Mouse (Mus musculus): Measurements from ENCODE around the gene 9930111J21Rik2. TPM values are rescaled to one million over a fixed set of nuclear protein-coding genes. Genes with fewer than 3 reads are reported as not detected.
"Not testable (repeated sequence)": the region's sequence is repeated elsewhere in the genome, so short reads cannot be mapped to it uniquely, and the experiment has no call there.

9930111J21Rik2 gene
- polyA plus RNA-seq, 1 experiment from 2014 or later: 0.23 TPM

- not testable (repeated sequence) for H3K27ac ChIP-seq (ENCODE audit: low read length); H3K36me3 ChIP-seq (ENCODE audit: control insufficient read depth, insufficient read depth, low read length); H3K9ac ChIP-seq (ENCODE audit: low read depth, low read length); H3K4me3 ChIP-seq (ENCODE audit: low read depth, low read length); H3K4me2 ChIP-seq (ENCODE audit: low read length); H3K4me1 ChIP-seq (ENCODE audit: control insufficient read depth, insufficient read depth, low read length); H3K27me3 ChIP-seq (ENCODE audit: control insufficient read depth, insufficient read depth, low read depth, low read length); ATAC-seq; H3K9me3 ChIP-seq (replicated peaks; ENCODE audit: control insufficient read depth, low read length, poor library complexity, severe bottlenecking)
- 75% methylated on average over 2 of the region's 3 CpGs for WGBS
Measured at GRCm38 (mm10) chr11:49060061-49060460, 9.0 kb upstream of the 9930111J21Rik2 start.

GRCm38 (mm10) chr11:49051894-49052293 is 852 bp upstream of the 9930111J21Rik2 start:
- not testable (repeated sequence) for H3K27ac ChIP-seq (ENCODE audit: low read length); ATAC-seq; H3K27me3 ChIP-seq (ENCODE audit: control insufficient read depth, insufficient read depth, low read depth, low read length); H3K4me3 ChIP-seq (ENCODE audit: low read depth, low read length); H3K9me3 ChIP-seq (replicated peaks; ENCODE audit: control insufficient read depth, low read length, poor library complexity, severe bottlenecking); H3K36me3 ChIP-seq (ENCODE audit: control insufficient read depth, insufficient read depth, low read length); H3K9ac ChIP-seq (ENCODE audit: low read depth, low read length); H3K4me2 ChIP-seq (ENCODE audit: low read length); H3K4me1 ChIP-seq (ENCODE audit: control insufficient read depth, insufficient read depth, low read length)
- WGBS: no CpG with 5 or more reads among the region's 5 CpGs

GRCm38 (mm10) chr11:49050064-49050463 is 978 bp downstream of the 9930111J21Rik2 start:
- H3K27me3 ChIP-seq (ENCODE audit: control insufficient read depth, insufficient read depth, low read depth, low read length); H3K36me3 ChIP-seq (ENCODE audit: control insufficient read depth, insufficient read depth, low read length); H3K27ac ChIP-seq (ENCODE audit: low read length); H3K9ac ChIP-seq (ENCODE audit: low read depth, low read length); H3K4me2 ChIP-seq (ENCODE audit: low read length); H3K4me1 ChIP-seq (ENCODE audit: control insufficient read depth, insufficient read depth, low read length); H3K4me3 ChIP-seq (ENCODE audit: low read depth, low read length); H3K9me3 ChIP-seq (replicated peaks; ENCODE audit: control insufficient read depth, low read length, poor library complexity, severe bottlenecking); ATAC-seq: not testable (repeated sequence)

DNA sequence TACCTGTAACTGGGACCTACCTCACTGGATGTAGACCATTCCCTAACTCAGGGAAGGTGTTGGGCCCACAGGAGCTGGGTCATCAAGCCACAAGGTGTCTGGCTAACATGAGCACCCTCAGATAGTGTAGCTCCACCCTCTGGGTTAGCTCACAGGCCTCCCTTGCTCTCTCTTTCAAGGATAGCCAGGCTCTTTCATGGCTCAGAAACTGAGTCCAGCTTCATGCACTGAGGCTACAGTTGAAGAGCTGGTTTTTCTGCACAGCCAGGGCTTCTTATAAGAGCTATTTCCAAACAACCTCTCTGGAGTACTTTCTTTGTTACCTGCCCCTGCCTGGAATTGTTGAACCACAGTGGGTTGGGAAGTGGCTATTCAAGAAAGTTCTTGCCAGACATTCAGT is 39.0 kb downstream of the 9930111J21Rik2 start:
- not testable (repeated sequence) for H3K9ac ChIP-seq (ENCODE audit: low read depth, low read length); H3K36me3 ChIP-seq (ENCODE audit: control insufficient read depth, insufficient read depth, low read length); H3K27me3 ChIP-seq (ENCODE audit: control insufficient read depth, insufficient read depth, low read depth, low read length); H3K4me3 ChIP-seq (ENCODE audit: low read depth, low read length); H3K4me2 ChIP-seq (ENCODE audit: low read length); H3K27ac ChIP-seq (ENCODE audit: low read length); H3K9me3 ChIP-seq (replicated peaks; ENCODE audit: control insufficient read depth, low read length, poor library complexity, severe bottlenecking); ATAC-seq; H3K4me1 ChIP-seq (ENCODE audit: control insufficient read depth, insufficient read depth, low read length)

DNA sequence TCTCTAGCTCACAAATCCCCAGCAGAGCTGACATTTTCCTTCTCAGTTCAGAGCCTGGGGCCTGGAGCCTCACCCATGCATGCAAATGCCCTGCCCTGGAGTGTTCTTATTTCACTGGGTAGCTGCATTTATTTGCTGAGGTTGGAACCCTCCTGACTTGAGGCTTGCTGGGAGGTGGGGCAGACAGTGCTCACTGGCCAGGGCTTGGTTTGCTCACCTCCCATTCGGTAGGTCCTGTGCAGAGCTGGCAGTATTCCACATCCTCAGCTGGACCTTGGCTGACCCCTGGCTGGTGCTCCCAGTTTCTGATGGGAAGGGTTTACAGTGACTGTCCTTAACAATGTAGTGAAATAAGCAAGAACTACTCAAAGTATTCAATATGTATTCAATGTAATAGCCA is 44.3 kb downstream of the 9930111J21Rik2 start:
- H3K36me3 ChIP-seq (ENCODE audit: control insufficient read depth, insufficient read depth, low read length); H3K9me3 ChIP-seq (replicated peaks; ENCODE audit: control insufficient read depth, low read length, poor library complexity, severe bottlenecking); H3K4me2 ChIP-seq (ENCODE audit: low read length); H3K27ac ChIP-seq (ENCODE audit: low read length); H3K4me1 ChIP-seq (ENCODE audit: control insufficient read depth, insufficient read depth, low read length); ATAC-seq; H3K27me3 ChIP-seq (ENCODE audit: control insufficient read depth, insufficient read depth, low read depth, low read length); H3K4me3 ChIP-seq (ENCODE audit: low read depth, low read length); H3K9ac ChIP-seq (ENCODE audit: low read depth, low read length): not testable (repeated sequence)
- 14% methylated on average over 1 of the region's 1 CpGs for WGBS

DNA sequence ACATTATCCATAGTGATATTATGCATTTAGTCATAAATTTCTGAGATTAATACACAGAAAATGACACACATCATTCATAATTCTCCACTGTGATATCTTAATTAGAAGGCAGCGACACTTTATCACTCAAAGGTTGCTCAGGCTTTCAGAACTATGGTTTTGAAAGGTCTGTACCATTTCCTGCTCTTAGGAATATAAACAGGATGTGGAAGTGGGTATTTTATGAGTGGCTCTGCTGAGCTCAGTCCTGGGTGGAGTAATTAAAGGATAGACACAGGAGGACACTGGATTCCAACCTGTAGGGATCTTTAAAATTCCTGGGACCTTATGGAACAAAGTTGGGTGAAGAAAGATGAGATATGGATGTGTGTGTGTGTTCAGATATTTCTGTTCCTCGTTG is 44.7 kb downstream of the 9930111J21Rik2 start:
- not testable (repeated sequence) for H3K4me3 ChIP-seq (ENCODE audit: low read depth, low read length); H3K27ac ChIP-seq (ENCODE audit: low read length); H3K9ac ChIP-seq (ENCODE audit: low read depth, low read length); H3K36me3 ChIP-seq (ENCODE audit: control insufficient read depth, insufficient read depth, low read length); H3K9me3 ChIP-seq (replicated peaks; ENCODE audit: control insufficient read depth, low read length, poor library complexity, severe bottlenecking); H3K4me1 ChIP-seq (ENCODE audit: control insufficient read depth, insufficient read depth, low read length); ATAC-seq; H3K27me3 ChIP-seq (ENCODE audit: control insufficient read depth, insufficient read depth, low read depth, low read length); H3K4me2 ChIP-seq (ENCODE audit: low read length)
- WGBS: 77% methylated on average over 2 of the region's 2 CpGs

- H3K27ac ChIP-seq (ENCODE audit: low read length); H3K4me3 ChIP-seq (ENCODE audit: low read depth, low read length); ATAC-seq; H3K4me1 ChIP-seq (ENCODE audit: control insufficient read depth, insufficient read depth, low read length); H3K9ac ChIP-seq (ENCODE audit: low read depth, low read length); H3K27me3 ChIP-seq (ENCODE audit: control insufficient read depth, insufficient read depth, low read depth, low read length); H3K9me3 ChIP-seq (replicated peaks; ENCODE audit: control insufficient read depth, low read length, poor library complexity, severe bottlenecking); H3K4me2 ChIP-seq (ENCODE audit: low read length); H3K36me3 ChIP-seq (ENCODE audit: control insufficient read depth, insufficient read depth, low read length): not testable (repeated sequence)
- 77% methylated on average over 1 of the region's 1 CpGs for WGBS
Measured at GRCm38 (mm10) chr11:49000411-49000810, 50.6 kb downstream of the 9930111J21Rik2 start.

DNA sequence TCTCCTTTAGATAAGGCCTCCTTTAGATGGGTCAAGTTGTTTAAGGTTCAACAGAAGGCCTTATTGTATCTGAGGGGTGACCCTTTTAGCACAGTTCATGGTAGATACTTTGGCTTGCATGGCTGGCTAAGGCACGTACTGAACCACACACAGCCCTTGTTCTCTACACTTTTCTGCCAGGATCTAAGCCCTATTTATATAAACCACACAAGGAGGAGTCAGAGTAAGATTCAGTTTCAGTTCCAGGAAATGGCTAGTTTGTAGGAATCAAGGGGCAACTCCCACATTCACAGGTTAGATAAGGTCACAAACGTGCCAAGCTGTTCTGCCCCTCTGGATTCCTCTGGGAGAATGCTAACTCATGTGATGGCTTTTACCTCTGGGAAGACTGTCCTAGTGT is 57.0 kb downstream of the 9930111J21Rik2 start, which contains the start of gene Tgtp1:
Gene Tgtp1, minus strand, starts transcription at position 155 of the 400 bp plus-strand sequence.
- H3K4me2 ChIP-seq (ENCODE audit: low read length); ATAC-seq; H3K4me3 ChIP-seq (ENCODE audit: low read depth, low read length); H3K27ac ChIP-seq (ENCODE audit: low read length); H3K36me3 ChIP-seq (ENCODE audit: control insufficient read depth, insufficient read depth, low read length); H3K4me1 ChIP-seq (ENCODE audit: control insufficient read depth, insufficient read depth, low read length); H3K27me3 ChIP-seq (ENCODE audit: control insufficient read depth, insufficient read depth, low read depth, low read length); H3K9me3 ChIP-seq (replicated peaks; ENCODE audit: control insufficient read depth, low read length, poor library complexity, severe bottlenecking); H3K9ac ChIP-seq (ENCODE audit: low read depth, low read length): not testable (repeated sequence)
- WGBS: 71% methylated on average over 2 of the region's 2 CpGs

- H3K9me3 ChIP-seq (replicated peaks; ENCODE audit: control insufficient read depth, low read length, poor library complexity, severe bottlenecking); ATAC-seq; H3K4me2 ChIP-seq (ENCODE audit: low read length); H3K9ac ChIP-seq (ENCODE audit: low read depth, low read length); H3K27ac ChIP-seq (ENCODE audit: low read length); H3K27me3 ChIP-seq (ENCODE audit: control insufficient read depth, insufficient read depth, low read depth, low read length); H3K4me3 ChIP-seq (ENCODE audit: low read depth, low read length); H3K36me3 ChIP-seq (ENCODE audit: control insufficient read depth, insufficient read depth, low read length); H3K4me1 ChIP-seq (ENCODE audit: control insufficient read depth, insufficient read depth, low read length): not testable (repeated sequence)
- WGBS: 81% methylated on average over 10 of the region's 10 CpGs
Measured at GRCm38 (mm10) chr11:48993296-48993695, 57.7 kb downstream of the 9930111J21Rik2 start.

Data from midbrain, embryonic 16.5 days (tissue).